7 mouse cellular contexts compared by ENCODE assay signal in genomic region chr10:125948842-125949474, GRCm38 (mm10). TPM values are rescaled to one million over a fixed set of nuclear protein-coding genes. Genes with fewer than 3 reads are reported as not detected.
A peak's percentile ranks its signal among the peaks of the same experiment; 100 is the strongest.
DNase-seq lines count a peak whose midpoint lies in the region; ATAC-seq lines count a peak whose summit lies in the region.

No protein-coding gene starts in this region.

- WGBS in midbrain, embryonic 10.5 days = 44% methylated on average over 15 of the region's 15 CpGs
- WGBS in midbrain, embryonic 16.5 days = 40% methylated on average over 15 of the region's 15 CpGs
- WGBS in forebrain, embryonic 14.5 days = 36% methylated on average over 15 of the region's 15 CpGs
- 27% methylated on average over 15 of the region's 15 CpGs for WGBS in stomach, embryonic 15.5 days
- WGBS in hindbrain, embryonic 14.5 days = 51% methylated on average over 15 of the region's 15 CpGs

- 0 out of 2 replicates have a peak overlapping the region, but pooled peaks have one; percentile 33 for H3K27ac ChIP-seq in midbrain, embryonic 10.5 days (replicated peaks)
- no peak overlapping the region for H3K27ac ChIP-seq in midbrain, embryonic 16.5 days (ENCODE audit: low read length)
- no peak overlapping the region for H3K27ac ChIP-seq in forebrain, embryonic 14.5 days (ENCODE audit: low read depth, low read length)
- peak overlapping the region; percentile 41; the same call in 1 of the 2 replicates for H3K27ac ChIP-seq in stomach, embryonic 15.5 days
- H3K27ac ChIP-seq in hindbrain, embryonic 14.5 days = no peak overlapping the region

- peaks cover 46% of the 10 kb centered on the region for H3K4me1 ChIP-seq in midbrain, embryonic 10.5 days
- no peaks in the 10 kb centered on the region; the same call in none of the 2 replicates for H3K4me1 ChIP-seq in midbrain, embryonic 16.5 days (ENCODE audit: control insufficient read depth, insufficient read depth, low read length)
- H3K4me1 ChIP-seq in forebrain, embryonic 14.5 days (ENCODE audit: control insufficient read depth, insufficient read depth, low read length) = peaks cover 6% of the 10 kb centered on the region
- H3K4me1 ChIP-seq in stomach, embryonic 15.5 days = no peaks in the 10 kb centered on the region
- no peaks in the 10 kb centered on the region for H3K4me1 ChIP-seq in hindbrain, embryonic 14.5 days (replicated peaks; ENCODE audit: control insufficient read depth, insufficient read depth, low read length)

- H3K4me3 ChIP-seq in midbrain, embryonic 10.5 days = no peak overlapping the region
- no peak overlapping the region for H3K4me3 ChIP-seq in midbrain, embryonic 16.5 days (ENCODE audit: low read depth, low read length)
- no peak overlapping the region for H3K4me3 ChIP-seq in forebrain, embryonic 14.5 days (ENCODE audit: low read depth, low read length)
- no peak overlapping the region; the same call in 1 of the 2 replicates for H3K4me3 ChIP-seq in stomach, embryonic 15.5 days (replicated peaks)
- no peak overlapping the region for H3K4me3 ChIP-seq in hindbrain, embryonic 14.5 days (replicated peaks; ENCODE audit: low read length)

- no peaks in the 10 kb centered on the region for H3K9me3 ChIP-seq in midbrain, embryonic 10.5 days (replicated peaks)
- H3K9me3 ChIP-seq in midbrain, embryonic 16.5 days (replicated peaks; ENCODE audit: control insufficient read depth, low read length, poor library complexity, severe bottlenecking) = no peaks in the 10 kb centered on the region
- H3K9me3 ChIP-seq in forebrain, embryonic 14.5 days (replicated peaks; ENCODE audit: control insufficient read depth, low read length) = no peaks in the 10 kb centered on the region
- no peaks in the 10 kb centered on the region for H3K9me3 ChIP-seq in stomach, embryonic 15.5 days
- no peaks in the 10 kb centered on the region for H3K9me3 ChIP-seq in hindbrain, embryonic 14.5 days (ENCODE audit: control insufficient read depth, low read length)

- no peak overlapping the region for H3K4me2 ChIP-seq in midbrain, embryonic 16.5 days (ENCODE audit: low read length)
- H3K4me2 ChIP-seq in forebrain, embryonic 14.5 days (ENCODE audit: low read length) = peak overlapping the region; percentile 25; the same call in 1 of the 2 replicates
- H3K4me2 ChIP-seq in stomach, embryonic 15.5 days = peak overlapping the region; percentile 33
- no peak overlapping the region for H3K4me2 ChIP-seq in hindbrain, embryonic 14.5 days (replicated peaks)

- H3K9ac ChIP-seq in midbrain, embryonic 16.5 days (ENCODE audit: low read depth, low read length) = no peak overlapping the region
- no peak overlapping the region for H3K9ac ChIP-seq in forebrain, embryonic 14.5 days (ENCODE audit: low read length)
- H3K9ac ChIP-seq in stomach, embryonic 15.5 days = no peak overlapping the region
- H3K9ac ChIP-seq in hindbrain, embryonic 14.5 days = no peak overlapping the region

- ATAC-seq in midbrain, embryonic 16.5 days = no peak
- no peak for ATAC-seq in forebrain, embryonic 14.5 days
- no peak for ATAC-seq in stomach, embryonic 15.5 days (ENCODE audit: insufficient read depth, low FRiP score, low read depth)
- ATAC-seq in hindbrain, embryonic 14.5 days (ENCODE audit: low FRiP score) = no peak

- H3K36me3 ChIP-seq in midbrain, embryonic 10.5 days = no peaks in the 10 kb centered on the region
- H3K36me3 ChIP-seq in midbrain, embryonic 16.5 days (ENCODE audit: control insufficient read depth, insufficient read depth, low read length) = no peaks in the 10 kb centered on the region
- H3K36me3 ChIP-seq in forebrain, embryonic 14.5 days (ENCODE audit: control insufficient read depth, insufficient read depth, low read length) = no peaks in the 10 kb centered on the region
- no peaks in the 10 kb centered on the region for H3K36me3 ChIP-seq in stomach, embryonic 15.5 days
- H3K36me3 ChIP-seq in hindbrain, embryonic 14.5 days (replicated peaks; ENCODE audit: control insufficient read depth, insufficient read depth) = no peaks in the 10 kb centered on the region

- 0 out of 2 replicates have a peak, but pooled peaks cover 10% of the 10 kb centered on the region for H3K27me3 ChIP-seq in midbrain, embryonic 10.5 days (ENCODE audit: low read depth, poor library complexity, severe bottlenecking)
- no peaks in the 10 kb centered on the region for H3K27me3 ChIP-seq in midbrain, embryonic 16.5 days (ENCODE audit: control insufficient read depth, insufficient read depth, low read depth, low read length)
- H3K27me3 ChIP-seq in forebrain, embryonic 14.5 days (replicated peaks; ENCODE audit: control insufficient read depth, insufficient read depth, low read length) = no peaks in the 10 kb centered on the region
- no peaks in the 10 kb centered on the region for H3K27me3 ChIP-seq in stomach, embryonic 15.5 days (replicated peaks)
- H3K27me3 ChIP-seq in hindbrain, embryonic 14.5 days (ENCODE audit: control insufficient read depth, insufficient read depth, low read length) = no peaks in the 10 kb centered on the region

- DNase-seq in midbrain, embryonic 10.5 days (ENCODE audit: low spot score) = no peak
- DNase-seq in forebrain, embryonic 14.5 days (ENCODE audit: low spot score) = peak; percentile 43
- DNase-seq in kidney, postnatal 10 days = peak; percentile 38
- DNase-seq in embryo, embryonic 10 days (ENCODE audit: low spot score) = no peak
- no peak for DNase-seq in hindbrain, embryonic 14.5 days (ENCODE audit: low spot score)

RNA-seq across cellular contexts. Expression of gene Lrig3, which starts 17.0 kb away (rescaled TPM):
- 9.8 and 11.1 TPM in 2 replicates for polyA plus RNA-seq in midbrain, embryonic 10.5 days (2016; fragmentation: Nextera tagmentation; extraction: Ambion mirVana)
- polyA plus RNA-seq in midbrain, embryonic 16.5 days (2015; fragmentation: Nextera tagmentation; extraction: Ambion mirVana) = 2.7 and 2.9 TPM in 2 replicates
- 2.1 and 2.5 TPM in 2 replicates for polyA plus RNA-seq in forebrain, embryonic 14.5 days (2014; fragmentation: Nextera tagmentation; extraction: Ambion mirVana)
- 19.4 and 21.5 TPM in 2 replicates for polyA plus RNA-seq in stomach, embryonic 15.5 days (2015; fragmentation: Nextera tagmentation; extraction: Ambion mirVana)
- polyA plus RNA-seq in hindbrain, embryonic 14.5 days (2014; fragmentation: Nextera tagmentation; extraction: Ambion mirVana) = 3.9 and 4.4 TPM in 2 replicates

Comparison
In these comparisons a context has a peak if more than half of its experiments do, and no peak if none do; other contexts are left out.
1. H3K27ac ChIP-seq: peak in midbrain, embryonic 10.5 days (single experiment) and stomach, embryonic 15.5 days (single experiment); none in midbrain, embryonic 16.5 days (single experiment), forebrain, embryonic 14.5 days (single experiment) and hindbrain, embryonic 14.5 days (single experiment).
2. DNase-seq: peak in forebrain, embryonic 14.5 days (single experiment) and kidney, postnatal 10 days (single experiment); none in midbrain, embryonic 10.5 days (single experiment), embryo, embryonic 10 days (single experiment) and hindbrain, embryonic 14.5 days (single experiment).
3. H3K4me2 ChIP-seq: peak in forebrain, embryonic 14.5 days (single experiment) and stomach, embryonic 15.5 days (single experiment); none in midbrain, embryonic 16.5 days (single experiment) and hindbrain, embryonic 14.5 days (single experiment).